Mouse (Mus musculus): ENCODE results near the gene Zdhhc8.

DNA sequence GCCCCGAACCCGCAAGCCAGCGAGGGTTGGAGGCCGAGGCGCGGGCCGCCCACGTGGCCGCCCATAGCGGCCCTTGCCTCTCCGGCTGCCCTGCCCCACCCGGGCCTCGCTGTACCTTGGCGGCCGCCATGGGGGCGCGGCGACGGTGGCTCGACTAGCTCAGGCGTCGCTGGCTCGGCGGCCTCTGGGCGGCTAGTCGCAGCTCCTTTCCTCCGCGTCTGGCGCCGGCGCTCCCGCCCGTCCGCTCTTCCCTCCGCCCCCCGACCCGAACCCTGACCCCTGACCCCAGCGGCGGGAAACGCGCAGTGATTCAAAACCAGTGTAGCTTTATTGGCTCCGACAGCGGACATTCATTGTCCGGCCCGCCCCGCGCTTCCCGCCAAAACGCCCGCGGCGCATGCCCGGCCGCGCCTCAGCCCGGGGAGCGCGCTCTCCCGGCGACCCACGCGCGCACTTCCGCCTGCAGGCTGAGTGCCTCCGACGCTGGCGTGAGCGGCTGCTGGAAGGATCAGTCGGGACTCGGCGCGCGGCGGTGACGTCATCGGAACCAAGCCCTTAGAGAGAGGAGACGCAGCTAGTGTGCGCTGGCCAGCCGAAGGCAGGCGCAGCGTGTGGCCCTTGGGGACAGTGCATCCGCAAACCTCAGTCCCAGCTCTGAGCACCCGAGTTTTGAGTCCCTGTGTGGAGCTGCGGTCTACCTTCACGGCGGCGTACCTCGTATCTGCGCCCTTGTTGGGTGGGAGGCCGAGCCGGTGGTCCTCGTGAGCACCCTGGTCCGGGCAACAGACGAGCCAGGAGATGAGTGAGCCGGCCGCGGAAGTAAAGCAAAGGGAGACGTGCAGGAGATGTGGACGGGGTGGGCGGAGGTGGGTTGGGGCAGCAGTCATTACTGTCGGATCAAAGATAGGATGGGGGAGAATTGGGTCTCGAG, 13.8 kb upstream of the Zdhhc8 start, which contains the start of the genes Trmt2a and Ranbp1:
- no peak for TF ChIP-seq EP300 (optimal IDR thresholded peaks at IDR 0.05)
- TF ChIP-seq CTCF (IDR thresholded peaks at IDR 0.05; ENCODE audit: low read depth): no peak

Data from stomach, postnatal 0 days (tissue).